Mouse (Mus musculus) MEL-GATA-1-ER (cell line): ENCODE measurements around the gene Synpo2l.
"Not testable (repeated sequence)": the region's sequence is repeated elsewhere in the genome, so short reads cannot be mapped to it uniquely, and the experiment has no call there.

Experiments
- DNase-seq: peaks from one replicate; pipeline ENCODE4 v3.0.0-alpha.2; 2012; ENCODE audit warnings: low read depth; ENCODE audit errors: extremely low read depth

The Synpo2l gene

DNA sequence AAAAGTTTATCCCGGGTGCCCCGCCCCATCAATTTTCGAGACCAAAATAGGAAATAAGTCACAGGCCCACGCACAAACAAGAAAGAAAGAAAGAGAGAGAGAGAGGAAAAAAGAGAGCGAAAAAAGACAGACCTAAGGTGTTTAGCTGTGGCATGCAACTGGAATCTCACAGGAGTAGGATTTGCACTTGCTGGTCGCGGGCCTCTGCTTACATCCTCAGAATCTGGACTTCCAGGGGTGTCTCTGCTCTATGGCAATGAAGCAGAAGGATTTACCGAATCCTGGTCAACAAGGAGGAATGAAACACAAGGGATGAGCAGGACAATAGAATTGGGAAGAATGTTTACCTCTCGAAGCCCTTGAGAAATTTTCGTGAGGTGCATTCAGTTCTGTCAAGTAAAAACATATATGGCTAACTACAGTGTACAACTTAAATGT lies 26.7 kb downstream of the Synpo2l start:
- no peak for DNase-seq

DNA sequence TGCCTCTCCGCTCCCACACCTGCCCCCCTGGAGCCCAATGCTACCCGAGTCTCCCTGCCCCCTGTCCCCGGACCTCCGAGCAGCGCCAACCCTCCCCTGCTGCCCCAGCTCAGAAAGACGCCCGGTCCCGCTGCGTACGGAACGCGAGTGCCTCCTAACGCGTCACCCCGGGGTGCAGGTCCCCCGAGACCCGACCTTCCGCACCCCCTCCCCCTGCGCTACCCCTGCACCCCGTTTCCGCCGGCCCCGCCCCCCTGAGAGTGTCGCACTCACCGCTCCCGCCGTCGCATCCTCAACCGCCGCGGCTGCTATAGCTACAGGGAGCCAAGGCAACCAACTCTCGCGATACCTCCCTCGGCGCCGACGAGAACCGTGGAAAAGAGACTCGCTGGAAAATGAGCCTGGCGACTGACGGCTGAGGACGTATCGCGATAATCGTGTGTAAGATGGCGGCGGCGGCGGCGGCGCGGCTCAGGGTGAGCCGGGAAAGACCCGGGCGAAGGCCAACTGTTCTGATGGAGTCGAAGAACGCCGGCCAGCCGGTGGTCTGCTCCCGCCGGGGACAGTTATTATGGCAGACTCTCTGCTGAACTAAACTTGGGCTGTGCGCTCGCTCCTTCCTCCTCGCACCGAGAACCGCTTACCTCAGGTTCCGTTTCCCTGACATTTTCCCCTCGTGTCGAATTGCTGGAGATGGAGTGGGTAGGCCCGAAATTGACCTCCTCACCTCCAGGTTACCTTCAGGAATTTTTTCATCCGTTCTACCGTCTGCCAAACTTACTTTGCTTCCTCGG lies 27.3 kb downstream of the Synpo2l start, which contains the start of gene Usp54:
TSS of gene Usp54 (minus strand) at position 420 of the 794 bp plus-strand sequence.
- peak; percentile 93 for DNase-seq

DNA sequence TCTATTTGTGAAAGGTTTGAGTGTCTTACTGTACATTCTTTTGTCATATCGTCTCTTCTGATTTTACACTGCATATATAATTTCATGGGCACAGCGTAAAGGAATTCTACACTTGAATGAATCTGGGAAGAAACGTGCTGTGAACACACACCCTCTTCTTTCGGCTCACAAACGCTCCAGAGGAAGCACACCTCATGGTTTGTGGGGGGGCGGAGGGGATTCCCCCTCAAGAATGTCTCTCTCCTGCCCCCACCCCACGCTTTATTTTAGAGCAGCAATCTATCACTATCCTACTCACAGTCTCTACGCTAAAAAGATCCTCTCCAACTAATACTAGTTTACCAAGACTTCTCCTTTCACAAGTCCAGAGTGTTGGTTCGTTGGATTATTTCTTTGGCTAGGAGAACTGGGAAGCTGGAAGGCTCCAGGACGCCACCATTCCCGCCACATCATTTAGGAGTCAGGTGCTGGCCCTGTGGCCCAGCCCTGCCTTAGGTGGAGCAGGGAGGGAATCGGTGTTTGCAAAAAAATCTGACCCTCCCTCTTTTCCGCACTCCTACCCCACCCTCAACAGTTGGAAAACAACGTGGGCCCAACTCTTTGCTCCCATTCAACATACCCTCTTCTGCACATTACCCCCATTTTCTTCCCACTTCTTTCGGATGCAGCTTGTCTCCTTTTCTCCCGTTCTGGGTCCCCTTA lies 28.1 kb downstream of the Synpo2l start:
- no peak for DNase-seq

DNA sequence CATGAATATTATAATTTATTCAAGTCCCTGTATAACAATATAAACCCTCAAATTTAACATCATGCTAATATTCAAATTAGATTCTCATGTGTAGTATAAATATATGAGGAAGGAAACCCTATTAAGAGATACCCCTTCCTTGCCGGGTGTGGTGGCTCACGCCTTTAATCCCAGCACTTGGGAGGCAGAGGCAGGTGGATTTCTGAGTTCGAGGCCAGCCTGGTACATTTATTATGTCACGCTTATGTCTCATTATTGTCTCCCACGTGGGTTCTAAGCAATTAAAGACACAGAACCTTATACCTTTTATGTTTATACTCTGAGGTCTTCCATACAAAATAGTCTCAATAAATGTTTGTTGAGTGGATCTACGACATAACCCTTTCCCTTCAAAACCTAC lies 29.5 kb downstream of the Synpo2l start:
- DNase-seq = no peak

DNA sequence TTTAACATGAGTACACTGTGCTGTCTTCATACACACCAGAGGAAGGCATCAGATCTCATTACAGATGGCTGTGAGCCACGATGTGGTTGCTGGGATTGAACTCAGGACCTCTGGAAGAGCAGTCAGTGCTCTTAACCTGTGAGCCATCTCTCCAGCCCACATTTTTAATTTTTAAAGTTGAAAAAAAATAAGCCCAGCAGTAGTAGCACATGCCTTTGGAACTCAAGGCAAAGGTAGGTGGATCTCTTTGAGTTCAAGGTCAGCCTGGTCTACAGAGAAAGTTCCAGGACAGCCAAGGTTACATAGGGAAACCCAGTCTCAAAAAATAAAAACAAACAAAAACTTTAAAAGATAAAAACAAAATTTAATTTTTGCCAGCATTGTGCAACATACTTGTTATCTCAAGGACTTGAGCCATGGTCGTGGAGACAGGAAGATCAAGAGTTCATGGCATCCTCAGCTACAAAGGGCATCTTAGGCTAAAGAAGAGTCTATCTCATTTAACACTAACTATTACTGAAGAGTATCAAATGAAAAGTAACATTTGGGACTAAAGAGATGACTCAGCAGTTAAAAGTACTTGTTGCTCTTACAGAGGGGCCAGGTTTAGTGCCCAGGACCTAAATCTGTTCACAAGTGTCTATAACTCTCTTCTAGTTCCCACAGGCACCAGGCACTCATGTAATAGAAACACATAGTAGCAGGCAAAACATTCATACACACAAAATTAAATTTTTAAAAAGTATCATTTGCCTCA lies 30.2 kb downstream of the Synpo2l start:
- no peak for DNase-seq

DNA sequence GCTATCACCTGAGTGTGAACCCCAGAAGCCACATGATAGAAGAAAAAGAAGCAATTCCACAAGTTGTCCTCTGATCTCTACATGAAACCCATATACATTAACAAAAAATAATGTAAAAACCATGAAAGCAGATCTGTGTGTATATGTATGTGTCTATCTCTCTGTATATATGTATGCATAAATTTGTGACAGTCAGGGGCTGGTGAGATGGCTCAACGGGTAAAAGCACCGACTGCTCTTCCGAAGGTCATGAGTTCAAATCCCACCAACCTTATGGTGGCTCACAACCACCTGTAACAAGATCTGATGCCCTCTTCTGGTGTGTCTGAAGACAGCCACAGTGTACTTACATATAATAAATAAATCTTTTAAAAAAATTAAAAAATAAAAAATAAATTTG lies 31.2 kb downstream of the Synpo2l start:
- DNase-seq = not testable (repeated sequence)

DNA sequence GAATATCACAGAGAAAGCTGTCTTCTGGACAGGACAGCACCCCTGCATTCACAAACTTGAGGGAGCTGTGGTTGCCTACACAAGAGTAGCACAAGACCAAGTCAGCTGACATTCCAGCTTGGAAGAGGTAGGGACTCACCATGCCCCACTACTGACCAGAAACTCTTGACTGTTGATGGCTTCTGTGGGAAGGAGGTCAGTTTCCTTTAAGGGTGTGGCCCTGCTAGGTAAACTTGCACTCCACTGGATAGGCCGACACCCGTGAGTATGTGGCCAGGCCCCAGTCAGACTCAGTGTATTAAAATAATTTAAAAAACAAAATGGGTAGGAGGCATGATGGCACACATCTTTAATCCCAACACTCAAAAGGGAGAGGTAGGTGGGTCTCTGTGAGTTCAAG lies 32.6 kb downstream of the Synpo2l start:
- DNase-seq = no peak

DNA sequence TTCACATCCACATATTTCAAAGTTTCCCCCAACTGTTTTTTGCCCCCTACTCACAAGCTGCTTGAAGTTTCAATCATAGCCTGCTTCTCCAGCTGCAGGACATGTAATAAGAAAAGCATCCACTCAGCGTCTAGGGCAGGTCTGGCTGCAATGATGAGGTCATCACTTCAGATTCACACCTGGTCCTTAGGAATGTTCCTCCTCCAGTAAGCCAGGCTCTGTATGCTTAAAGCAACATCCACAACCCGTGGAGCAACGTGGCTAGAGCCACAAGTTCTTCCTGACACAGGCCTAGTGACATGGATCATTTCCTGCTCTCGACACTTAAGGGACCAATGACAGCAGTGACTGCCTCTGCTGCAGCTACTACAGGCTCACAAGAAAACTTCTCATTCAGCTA lies 36.9 kb downstream of the Synpo2l start:
- DNase-seq = no peak

DNA sequence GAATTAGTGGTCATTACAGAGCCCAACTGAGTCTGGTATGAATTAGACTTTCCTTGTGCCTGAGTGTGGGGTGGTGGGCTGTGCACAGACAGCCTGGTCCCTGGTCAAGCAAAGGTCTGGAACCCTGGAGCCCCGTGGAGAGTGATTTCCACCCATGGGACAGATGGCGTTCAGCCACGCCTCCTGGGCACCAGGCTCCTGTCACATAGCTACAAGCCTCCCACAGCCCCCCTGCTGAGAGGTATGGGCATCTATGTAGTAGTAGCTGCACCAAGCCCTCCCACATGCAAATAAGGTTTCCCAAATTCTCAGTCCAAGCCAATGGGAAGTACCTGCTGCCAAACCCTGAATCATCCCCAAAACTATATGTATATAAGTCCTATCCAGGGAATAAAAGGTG lies 41.2 kb downstream of the Synpo2l start:
- no peak for DNase-seq

DNA sequence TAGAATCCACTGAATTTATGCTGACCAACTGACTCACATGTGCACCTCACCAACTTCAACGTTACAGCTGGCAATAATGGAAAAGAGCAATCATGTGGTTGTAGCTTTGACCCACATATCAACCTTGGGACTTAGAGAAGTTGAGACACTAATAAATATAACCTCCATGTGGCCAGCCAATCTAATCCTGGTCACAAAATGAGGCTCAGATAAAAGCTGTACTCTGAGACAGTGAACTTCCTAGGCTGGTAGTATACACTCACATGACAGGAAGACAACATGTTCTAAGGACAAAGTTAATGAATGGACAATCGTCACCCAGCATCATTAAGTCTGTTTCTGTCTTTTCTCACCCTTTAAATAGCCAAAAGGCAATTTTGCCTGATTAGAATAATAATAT lies 41.7 kb downstream of the Synpo2l start:
- DNase-seq = no peak

DNA sequence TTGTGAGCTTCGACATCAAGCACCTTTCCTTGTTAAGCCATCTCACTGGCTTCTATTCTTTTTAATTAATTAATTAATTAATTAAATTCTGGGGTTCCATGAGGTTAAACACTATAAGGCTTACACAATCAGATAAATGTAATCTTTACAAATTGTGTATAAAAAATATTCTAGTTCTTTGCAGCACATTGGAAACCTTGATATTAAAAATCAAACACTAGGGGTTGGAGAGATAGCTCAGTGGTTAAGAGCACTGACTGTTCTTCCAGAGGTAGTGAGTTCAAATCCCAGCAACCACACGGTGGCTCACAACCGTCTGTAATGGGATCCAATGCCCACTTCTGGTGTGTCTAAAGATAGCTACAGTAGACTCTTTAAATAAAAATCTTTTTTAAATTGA lies 45.2 kb downstream of the Synpo2l start:
- no peak for DNase-seq

DNA sequence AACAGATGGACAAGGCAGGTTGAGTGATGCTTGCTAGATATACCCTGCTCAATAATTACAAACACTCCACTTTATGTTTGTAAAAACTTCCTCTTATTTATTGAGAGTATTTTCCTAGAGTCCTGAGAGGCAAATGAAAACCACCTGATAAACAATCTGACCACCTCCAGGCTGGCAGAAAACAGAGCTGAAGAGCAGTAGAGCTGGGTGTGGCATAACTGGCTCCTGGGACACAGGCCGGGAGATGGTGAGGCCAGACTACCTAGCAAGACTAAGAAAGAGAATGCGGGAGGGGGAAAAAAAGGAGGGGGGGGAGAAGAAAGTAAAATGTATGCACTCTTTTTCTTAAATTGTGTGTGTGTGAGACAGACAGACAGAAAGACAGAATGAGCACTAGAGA lies 45.7 kb downstream of the Synpo2l start:
- DNase-seq = no peak

DNA sequence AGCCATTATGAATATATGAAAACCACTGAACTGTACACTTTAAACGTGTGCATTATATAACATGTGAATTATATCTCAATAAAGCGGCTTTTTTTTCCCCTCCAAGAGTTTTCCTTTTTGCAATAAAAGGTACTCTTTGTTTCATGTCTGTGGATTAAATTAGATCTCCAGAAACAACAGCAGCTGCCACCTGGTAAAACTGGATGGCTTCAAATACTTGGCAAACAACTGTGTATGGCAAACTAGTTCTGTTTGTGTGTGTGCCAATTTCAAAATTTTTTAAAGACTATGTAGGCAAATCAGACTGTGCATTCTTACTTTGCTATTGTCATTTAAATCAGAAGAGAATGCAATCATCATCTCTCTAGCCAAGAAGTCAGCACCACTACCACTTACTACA lies 46.3 kb downstream of the Synpo2l start:
- DNase-seq = no peak

DNA sequence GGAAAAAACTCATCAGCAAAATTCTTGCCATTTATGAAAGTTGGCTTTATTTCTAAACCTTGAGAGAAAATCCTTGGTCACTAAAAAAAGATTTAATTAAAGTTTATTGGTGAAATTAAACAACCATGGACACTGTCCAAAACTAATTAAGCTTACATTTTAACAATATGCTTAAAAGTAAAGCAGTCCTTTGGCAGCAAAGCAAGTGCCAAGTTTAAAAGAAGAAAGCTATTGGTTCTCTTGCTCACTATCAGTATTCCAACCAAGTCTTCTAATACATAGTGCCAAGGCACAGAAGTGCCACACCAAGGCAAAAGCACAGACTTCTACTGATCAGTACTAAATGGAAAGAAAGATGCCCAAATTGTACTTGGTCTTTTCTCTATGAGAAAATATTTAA lies 49.0 kb downstream of the Synpo2l start:
- DNase-seq = no peak

DNA sequence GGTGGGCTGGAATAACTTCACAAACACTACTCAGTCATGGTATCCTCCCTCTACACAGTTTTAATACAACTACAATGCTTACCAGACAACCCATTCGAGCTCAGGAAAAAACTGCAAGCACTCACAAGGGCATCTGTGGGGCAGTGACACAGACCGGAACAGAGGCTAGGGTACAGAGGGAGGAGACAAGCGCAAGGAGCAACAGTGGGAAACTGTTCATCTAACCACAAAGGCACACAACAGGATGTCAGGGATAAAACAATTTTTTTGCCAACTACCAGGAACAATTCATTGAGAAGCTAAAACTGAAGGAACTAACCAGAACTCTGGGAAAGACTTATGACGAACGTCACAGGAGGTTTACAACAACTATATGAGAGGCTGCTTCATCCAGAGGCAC lies 49.9 kb downstream of the Synpo2l start:
- no peak for DNase-seq

DNA sequence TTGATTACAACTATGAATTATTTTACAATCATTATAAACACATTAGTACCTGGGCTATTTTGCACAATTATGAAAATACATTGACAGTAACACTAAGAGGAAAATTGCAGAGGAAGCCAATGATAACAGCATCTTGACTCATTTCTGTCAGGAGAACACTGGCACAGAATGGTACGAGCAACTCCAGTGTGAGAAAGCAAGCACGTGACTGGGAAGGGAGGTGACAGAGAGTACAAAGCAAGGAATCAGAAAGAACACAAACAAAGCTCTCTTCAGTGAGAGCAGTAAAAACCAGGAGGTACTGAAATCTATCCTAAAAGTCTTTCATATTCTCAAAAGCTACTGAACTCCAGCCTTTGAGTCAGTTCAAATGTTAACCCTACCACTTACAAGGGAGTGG lies 51.7 kb downstream of the Synpo2l start:
- DNase-seq = no peak

DNA sequence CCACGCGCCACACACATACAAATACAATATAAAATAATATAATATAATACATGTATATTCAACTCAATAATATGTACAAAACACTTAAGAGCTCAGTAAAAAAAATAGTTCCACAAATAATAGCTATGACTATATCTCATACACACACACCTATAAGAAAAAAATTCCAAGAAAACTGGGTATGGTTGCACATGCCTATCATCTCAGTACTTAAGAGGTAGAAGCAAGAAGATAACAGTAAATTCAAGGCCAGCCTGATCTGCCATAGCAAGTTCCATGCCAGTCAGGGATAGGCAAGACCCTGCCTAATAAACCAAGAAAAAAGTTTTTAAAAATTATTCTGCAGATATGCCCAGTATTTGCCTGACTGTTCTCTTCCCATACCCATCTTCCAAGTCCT lies 53.1 kb downstream of the Synpo2l start:
- DNase-seq = no peak

DNA sequence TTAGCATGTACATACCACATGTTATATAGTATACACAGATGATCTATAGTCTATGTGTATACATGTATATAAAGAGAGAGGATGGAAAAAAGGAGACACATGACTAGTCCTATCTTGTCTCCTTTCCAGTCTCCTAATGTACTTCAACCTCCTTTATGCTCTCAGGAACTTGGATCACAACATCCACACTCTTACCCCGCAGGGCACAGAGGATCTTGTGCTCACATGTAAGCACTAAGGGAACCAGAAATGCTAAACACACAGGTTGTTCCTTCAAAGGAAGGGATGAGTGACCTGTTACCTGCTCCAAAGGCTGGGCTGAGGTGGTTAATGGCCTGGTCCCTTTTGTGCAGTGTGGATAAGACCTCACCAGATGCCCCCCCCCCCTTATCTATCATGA lies 55.3 kb downstream of the Synpo2l start:
- no peak for DNase-seq

DNA sequence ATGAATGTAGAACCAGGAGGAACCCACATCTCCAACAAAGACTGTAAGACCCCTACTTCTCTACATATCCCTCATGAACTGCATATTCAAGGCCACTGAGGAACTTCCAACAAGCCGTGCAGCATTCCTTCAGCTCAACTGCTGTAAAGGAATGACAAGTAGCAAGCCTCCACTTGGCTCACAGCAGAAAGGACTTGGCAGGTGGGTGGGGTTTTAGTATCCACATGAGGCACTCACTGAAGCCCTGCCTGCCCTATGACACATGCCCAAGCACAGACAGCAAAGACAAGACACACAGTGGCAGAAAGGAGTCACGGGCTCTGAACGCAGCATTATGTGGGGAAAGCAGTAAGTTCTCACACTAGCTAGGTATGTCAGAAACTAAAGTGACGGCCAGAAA lies 58.0 kb downstream of the Synpo2l start:
- no peak for DNase-seq

DNA sequence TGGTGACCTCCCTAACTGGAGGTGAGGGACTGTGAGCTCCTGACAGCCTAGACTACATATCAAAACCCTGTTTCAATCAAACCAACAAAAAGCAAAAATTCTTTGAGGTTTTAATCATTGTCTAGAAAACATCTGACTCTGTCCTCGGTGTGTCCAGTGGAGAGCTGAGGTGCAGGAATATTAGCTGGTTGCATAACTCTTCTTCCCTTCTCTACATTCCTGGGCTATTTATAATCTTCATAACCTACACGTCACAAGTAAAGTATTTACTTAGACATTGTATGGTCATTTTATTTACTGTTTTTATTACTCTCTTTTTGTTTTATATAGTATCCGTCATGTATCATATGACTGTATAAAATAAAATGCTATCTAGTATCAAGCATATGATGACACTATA lies 58.6 kb downstream of the Synpo2l start:
- DNase-seq = no peak
